Mouse (Mus musculus): ENCODE measurements around the gene Mboat1. TPM values are rescaled to one million over a fixed set of nuclear protein-coding genes. Genes with fewer than 3 reads are reported as not detected.
A peak's percentile ranks its signal among the peaks of the same experiment; 100 is the strongest.

Mboat1 gene
- polyA plus RNA-seq, 1 experiment from 2014 or later: 3.6 TPM

DNA sequence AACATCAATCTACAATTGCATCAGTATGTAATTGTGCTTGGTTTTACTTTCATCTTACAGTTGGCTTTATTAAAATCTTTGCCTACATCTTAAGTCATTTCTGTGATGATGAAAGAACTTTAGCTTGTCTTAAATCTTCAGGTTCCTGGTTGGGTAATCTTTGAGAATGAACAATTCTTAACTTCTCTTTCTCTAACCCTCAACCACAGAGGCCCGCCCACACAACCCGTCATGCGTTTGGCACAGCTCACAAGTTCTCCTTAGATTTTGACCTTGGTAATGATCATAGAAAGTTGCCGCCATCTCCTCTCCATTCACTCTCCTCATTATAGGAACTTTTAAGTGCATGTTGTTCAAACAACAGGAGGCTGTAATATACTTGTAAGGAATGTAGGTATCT is 18.0 kb downstream of the Mboat1 start:
- H3K9ac ChIP-seq: no peak overlapping the region
- H3K4me1 ChIP-seq: no peaks in the 10 kb centered on the region
- H3K36me3 ChIP-seq (ENCODE audit: poor library complexity, severe bottlenecking): no peaks in the 10 kb centered on the region
- no peak overlapping the region for H3K4me2 ChIP-seq
- H3K9me3 ChIP-seq (replicated peaks): no peaks in the 10 kb centered on the region
- no peaks in the 10 kb centered on the region for H3K27me3 ChIP-seq
- no peak for ATAC-seq
- 85% methylated on average over 4 of the region's 4 CpGs for WGBS
- no peak overlapping the region for H3K4me3 ChIP-seq
- H3K27ac ChIP-seq: no peak overlapping the region

DNA sequence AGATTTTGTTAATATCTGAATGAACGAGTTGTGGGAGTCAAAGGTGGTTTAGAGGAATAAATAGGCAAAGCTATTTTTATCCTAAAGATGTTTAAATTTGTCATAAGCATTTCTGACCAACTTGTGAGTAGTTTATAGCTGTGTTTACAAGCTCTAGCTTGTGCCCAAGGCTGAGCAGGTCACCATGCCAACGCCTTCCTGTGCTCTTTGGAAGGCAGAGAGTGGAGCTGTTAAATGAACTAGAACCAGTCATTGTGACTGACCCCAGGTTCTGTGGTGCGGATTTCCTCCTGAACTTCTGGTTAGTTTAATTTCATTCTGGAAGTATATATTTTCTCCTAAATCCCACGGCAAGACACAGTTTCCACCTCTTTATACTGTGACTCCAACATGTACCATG is 23.3 kb downstream of the Mboat1 start:
- Histone ChIP-seq H3K27ac (no peak overlapping the region), H3K4me2 (no peak overlapping the region), H3K9me3 (replicated peaks) (peaks cover 3% of the 10 kb centered on the region; the same call in 1 of the 2 replicates), H3K9ac (no peak overlapping the region), H3K4me1 (no peaks in the 10 kb centered on the region), H3K27me3 (no peaks in the 10 kb centered on the region), H3K4me3 (no peak overlapping the region), H3K36me3 (ENCODE audit: poor library complexity, severe bottlenecking) (no peaks in the 10 kb centered on the region)
- 89% methylated on average over 4 of the region's 4 CpGs for WGBS
- no peak for ATAC-seq

DNA sequence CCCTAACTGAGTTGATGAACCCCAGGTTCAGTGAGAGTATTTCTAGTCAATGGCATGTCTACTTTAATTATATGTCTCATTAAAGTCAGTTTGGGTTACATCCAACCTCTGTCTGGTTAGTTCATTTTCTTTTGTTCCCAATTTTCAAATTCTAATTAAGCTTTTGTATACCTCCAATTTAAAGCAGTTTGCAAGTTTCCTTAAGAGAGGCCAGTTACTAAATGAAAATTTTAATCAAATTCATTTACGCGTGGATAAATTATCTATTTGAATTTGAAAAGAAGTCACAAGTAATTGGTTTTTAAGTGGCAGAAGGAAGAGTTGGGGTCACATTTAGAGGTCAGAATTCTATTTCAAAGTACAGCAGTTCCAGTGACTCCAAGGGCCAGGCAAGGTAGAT is 27.2 kb downstream of the Mboat1 start:
- no peak overlapping the region for H3K27ac ChIP-seq
- WGBS: 93% methylated on average over 2 of the region's 2 CpGs
- no peaks in the 10 kb centered on the region for H3K4me1 ChIP-seq
- H3K4me2 ChIP-seq: no peak overlapping the region
- ATAC-seq: no peak
- peaks cover 3% of the 10 kb centered on the region; the same call in 1 of the 2 replicates for H3K9me3 ChIP-seq (replicated peaks)
- H3K27me3 ChIP-seq: no peaks in the 10 kb centered on the region
- no peak overlapping the region for H3K9ac ChIP-seq
- H3K4me3 ChIP-seq: no peak overlapping the region
- no peaks in the 10 kb centered on the region for H3K36me3 ChIP-seq (ENCODE audit: poor library complexity, severe bottlenecking)

DNA sequence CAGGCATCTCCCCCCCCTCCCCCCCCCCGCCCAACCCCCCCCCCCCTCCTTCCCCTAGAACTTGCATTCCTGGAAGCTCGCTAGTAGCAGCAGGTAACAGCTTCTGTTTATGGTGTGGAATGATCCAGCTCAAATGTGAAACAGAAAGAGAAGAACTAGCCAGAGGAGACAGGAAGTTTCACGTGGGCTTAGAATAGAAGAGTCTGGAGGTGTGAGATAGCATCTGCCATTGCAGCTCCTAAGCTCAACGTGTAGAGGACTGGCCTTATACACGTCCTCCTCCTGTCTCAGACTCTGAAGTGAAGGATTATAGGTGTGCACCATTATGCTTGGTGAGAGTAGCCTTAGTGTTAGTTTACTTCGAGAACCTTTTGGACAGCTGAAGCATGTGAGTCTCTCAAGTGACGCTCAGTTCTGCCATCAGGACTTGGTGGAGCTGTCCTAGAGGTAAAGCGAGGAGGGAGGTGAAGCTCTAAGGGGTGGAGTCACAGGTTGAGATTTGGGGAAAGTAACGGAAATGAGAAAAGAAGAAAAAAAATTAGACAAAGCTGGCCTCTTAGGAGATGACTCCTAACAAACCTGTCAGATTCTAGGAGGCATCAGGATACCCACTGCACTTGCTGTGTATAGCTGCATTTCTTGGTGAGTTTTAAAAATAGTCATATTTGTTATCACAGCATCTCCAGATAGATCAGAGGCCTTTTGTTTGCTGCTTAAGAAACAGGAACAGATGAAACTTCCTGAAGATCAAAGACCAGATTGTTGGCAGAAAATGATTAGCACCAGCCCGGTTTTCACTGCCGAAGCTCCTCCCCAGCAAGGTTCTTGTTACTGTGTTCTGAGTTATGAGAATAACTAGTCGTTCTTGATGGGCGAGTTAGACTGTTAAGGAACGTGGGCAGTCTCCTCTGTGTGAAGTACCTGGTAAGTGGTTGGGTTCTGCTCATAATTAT is 30.1 kb downstream of the Mboat1 start:
- no peaks in the 10 kb centered on the region for H3K4me1 ChIP-seq
- WGBS: 85% methylated on average over 12 of the region's 14 CpGs
- H3K4me3 ChIP-seq: no peak overlapping the region
- H3K9me3 ChIP-seq (replicated peaks): peaks cover 3% of the 10 kb centered on the region; the same call in 1 of the 2 replicates
- H3K27ac ChIP-seq: no peak overlapping the region
- H3K27me3 ChIP-seq: no peaks in the 10 kb centered on the region
- H3K9ac ChIP-seq: no peak overlapping the region
- H3K4me2 ChIP-seq: no peak overlapping the region
- no peak for ATAC-seq
- no peaks in the 10 kb centered on the region for H3K36me3 ChIP-seq (ENCODE audit: poor library complexity, severe bottlenecking)

DNA sequence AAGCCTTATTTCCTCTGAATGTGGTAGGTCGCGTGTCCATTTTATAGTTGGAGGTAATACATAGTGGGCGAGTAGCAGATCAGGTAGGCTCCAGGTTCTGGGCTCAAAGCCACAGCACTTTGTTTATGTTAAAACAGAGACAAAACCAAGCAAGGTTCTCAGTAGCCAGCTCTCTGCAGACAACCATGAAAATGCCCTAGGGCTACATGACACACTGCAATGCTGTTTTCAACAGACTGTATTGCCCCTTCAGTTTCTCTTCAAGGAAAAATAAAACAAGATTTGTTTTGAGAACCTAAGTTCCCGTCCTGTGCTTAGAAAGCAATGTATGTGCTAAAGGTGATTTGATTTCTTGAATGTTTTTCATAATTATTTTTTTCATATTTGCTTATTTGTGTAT is 31.2 kb downstream of the Mboat1 start:
- no peak overlapping the region for H3K4me2 ChIP-seq
- H3K9me3 ChIP-seq (replicated peaks): peaks cover 2% of the 10 kb centered on the region; the same call in 1 of the 2 replicates
- H3K27me3 ChIP-seq: no peaks in the 10 kb centered on the region
- no peak overlapping the region for H3K4me3 ChIP-seq
- no peaks in the 10 kb centered on the region for H3K36me3 ChIP-seq (ENCODE audit: poor library complexity, severe bottlenecking)
- WGBS: 83% methylated on average over 4 of the region's 4 CpGs
- H3K27ac ChIP-seq: no peak overlapping the region
- H3K4me1 ChIP-seq: no peaks in the 10 kb centered on the region
- no peak for ATAC-seq
- H3K9ac ChIP-seq: no peak overlapping the region

DNA sequence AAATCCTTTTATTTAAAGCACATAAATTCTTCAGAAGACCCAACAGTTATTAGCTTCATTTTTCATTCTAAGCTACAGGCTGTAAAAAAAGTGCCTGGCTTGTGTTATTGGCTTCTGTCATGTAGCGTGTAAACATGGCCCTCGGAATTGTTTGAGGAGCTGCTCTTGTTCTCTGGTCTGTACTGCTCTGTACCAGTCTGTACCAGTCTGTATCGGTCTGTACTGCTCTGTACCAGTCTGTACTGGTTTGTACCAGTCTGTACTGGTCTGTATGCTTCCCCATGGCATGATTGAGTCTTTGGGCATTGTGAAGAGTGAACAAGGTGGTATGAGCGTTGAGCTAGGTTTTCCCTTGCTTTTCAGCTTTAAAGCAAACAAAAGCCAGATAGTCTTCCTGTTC is 32.5 kb downstream of the Mboat1 start:
- Histone ChIP-seq H3K4me1 (no peaks in the 10 kb centered on the region), H3K9ac (no peak overlapping the region), H3K27ac (no peak overlapping the region), H3K36me3 (ENCODE audit: poor library complexity, severe bottlenecking) (no peaks in the 10 kb centered on the region), H3K27me3 (no peaks in the 10 kb centered on the region), H3K4me2 (no peak overlapping the region), H3K9me3 (replicated peaks) (no peaks in the 10 kb centered on the region), H3K4me3 (no peak overlapping the region)
- WGBS: 73% methylated on average over 4 of the region's 4 CpGs
- no peak for ATAC-seq

DNA sequence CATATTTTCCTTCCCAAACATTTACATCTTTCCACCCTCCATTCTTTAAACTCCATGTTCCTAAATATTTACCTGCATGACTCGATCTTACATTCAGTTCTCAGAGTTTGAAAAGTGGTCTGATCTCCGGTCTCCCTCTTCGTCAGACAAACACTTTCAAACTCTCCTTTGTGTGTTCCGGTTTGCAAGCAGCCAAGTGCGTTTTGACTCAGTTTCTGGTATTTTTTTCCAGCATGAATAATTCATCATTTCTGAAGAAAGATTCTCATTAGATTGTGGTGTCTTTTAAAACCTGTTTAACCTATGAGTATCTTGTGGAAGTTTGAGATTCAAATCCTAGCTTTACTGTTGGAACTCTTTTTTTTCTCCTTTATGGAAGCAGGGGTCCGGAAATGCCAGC is 33.8 kb downstream of the Mboat1 start:
- H3K4me1 ChIP-seq: no peaks in the 10 kb centered on the region
- no peak for ATAC-seq
- no peak overlapping the region for H3K4me2 ChIP-seq
- H3K4me3 ChIP-seq: no peak overlapping the region
- H3K9ac ChIP-seq: no peak overlapping the region
- no peak overlapping the region for H3K27ac ChIP-seq
- H3K9me3 ChIP-seq (replicated peaks): no peaks in the 10 kb centered on the region
- H3K36me3 ChIP-seq (ENCODE audit: poor library complexity, severe bottlenecking): no peaks in the 10 kb centered on the region
- no peaks in the 10 kb centered on the region for H3K27me3 ChIP-seq
- WGBS: 73% methylated on average over 6 of the region's 6 CpGs

DNA sequence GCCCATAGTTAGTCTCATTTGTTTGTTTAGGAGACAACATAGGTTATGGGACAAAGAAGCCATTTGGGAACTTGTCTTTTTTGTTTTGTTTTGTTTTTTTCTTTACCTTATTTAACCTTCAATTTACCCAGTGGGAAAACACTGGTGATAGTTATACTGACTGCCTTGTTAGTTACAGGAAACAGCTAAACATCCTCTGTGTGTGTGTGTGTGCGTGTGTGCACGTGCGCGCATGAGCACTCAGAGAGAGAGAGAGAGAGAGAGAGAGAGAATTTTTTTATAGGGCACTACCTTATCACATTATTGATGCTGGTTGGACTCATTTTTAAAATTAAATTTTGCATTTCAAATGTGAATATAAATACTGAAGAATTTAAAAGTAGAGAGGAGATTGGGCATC is 38.3 kb downstream of the Mboat1 start:
- H3K9ac ChIP-seq: no peak overlapping the region
- 94% methylated on average over 4 of the region's 4 CpGs for WGBS
- no peaks in the 10 kb centered on the region for H3K36me3 ChIP-seq (ENCODE audit: poor library complexity, severe bottlenecking)
- H3K27me3 ChIP-seq: no peaks in the 10 kb centered on the region
- H3K4me2 ChIP-seq: no peak overlapping the region
- H3K27ac ChIP-seq: no peak overlapping the region
- H3K4me1 ChIP-seq: no peaks in the 10 kb centered on the region
- no peak overlapping the region for H3K4me3 ChIP-seq
- H3K9me3 ChIP-seq (replicated peaks): no peaks in the 10 kb centered on the region
- no peak for ATAC-seq

DNA sequence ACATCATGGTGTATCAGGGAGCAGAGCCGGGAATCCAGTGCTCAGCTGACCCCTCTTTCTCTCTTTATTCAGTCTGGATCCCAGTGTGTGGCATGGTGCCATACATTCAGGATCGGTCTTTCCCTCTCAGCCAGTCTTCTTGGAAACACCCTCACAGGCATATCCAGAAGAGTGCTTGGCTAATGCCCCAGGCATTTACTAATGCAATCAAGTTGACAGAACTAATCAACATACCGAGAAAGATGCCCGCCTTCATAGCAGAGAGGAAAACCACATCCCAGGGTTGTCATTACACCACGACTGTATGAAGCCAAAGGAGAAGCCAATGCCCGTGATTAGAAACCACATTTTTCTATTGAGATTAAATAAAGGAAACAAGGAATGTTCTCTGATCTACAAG is 41.1 kb downstream of the Mboat1 start:
- H3K4me1 ChIP-seq: no peaks in the 10 kb centered on the region
- H3K4me3 ChIP-seq: no peak overlapping the region
- H3K9ac ChIP-seq: no peak overlapping the region
- no peaks in the 10 kb centered on the region for H3K27me3 ChIP-seq
- ATAC-seq: no peak
- H3K4me2 ChIP-seq: no peak overlapping the region
- no peak overlapping the region for H3K27ac ChIP-seq
- no peaks in the 10 kb centered on the region for H3K9me3 ChIP-seq (replicated peaks)
- 80% methylated on average over 6 of the region's 6 CpGs for WGBS
- H3K36me3 ChIP-seq (ENCODE audit: poor library complexity, severe bottlenecking): no peaks in the 10 kb centered on the region

DNA sequence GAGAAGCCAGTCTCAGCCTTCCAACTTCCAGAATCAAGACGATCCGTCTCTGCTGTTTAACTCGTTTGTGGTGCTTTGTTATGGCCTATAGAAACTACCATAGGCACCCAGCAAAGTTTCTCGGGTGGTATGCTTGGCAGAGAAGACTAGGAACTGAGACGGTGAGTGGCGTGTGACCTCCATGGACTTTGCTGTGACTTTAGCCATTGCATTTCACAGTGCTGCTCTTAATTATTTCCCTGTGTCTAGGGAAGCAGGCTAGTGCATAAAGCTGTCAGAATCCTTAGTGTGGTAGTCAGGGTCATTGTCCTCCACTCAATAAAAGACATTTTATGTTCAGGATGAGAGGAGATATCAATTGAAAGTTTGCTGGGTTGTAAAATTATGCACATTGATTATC is 49.3 kb downstream of the Mboat1 start:
- Histone ChIP-seq H3K9ac (no peak overlapping the region), H3K9me3 (replicated peaks) (no peaks in the 10 kb centered on the region), H3K4me1 (peaks cover 16% of the 10 kb centered on the region), H3K27ac (no peak overlapping the region), H3K27me3 (no peaks in the 10 kb centered on the region), H3K36me3 (ENCODE audit: poor library complexity, severe bottlenecking) (no peaks in the 10 kb centered on the region), H3K4me2 (no peak overlapping the region), H3K4me3 (no peak overlapping the region)
- WGBS: 46% methylated on average over 6 of the region's 6 CpGs
- no peak for ATAC-seq

DNA sequence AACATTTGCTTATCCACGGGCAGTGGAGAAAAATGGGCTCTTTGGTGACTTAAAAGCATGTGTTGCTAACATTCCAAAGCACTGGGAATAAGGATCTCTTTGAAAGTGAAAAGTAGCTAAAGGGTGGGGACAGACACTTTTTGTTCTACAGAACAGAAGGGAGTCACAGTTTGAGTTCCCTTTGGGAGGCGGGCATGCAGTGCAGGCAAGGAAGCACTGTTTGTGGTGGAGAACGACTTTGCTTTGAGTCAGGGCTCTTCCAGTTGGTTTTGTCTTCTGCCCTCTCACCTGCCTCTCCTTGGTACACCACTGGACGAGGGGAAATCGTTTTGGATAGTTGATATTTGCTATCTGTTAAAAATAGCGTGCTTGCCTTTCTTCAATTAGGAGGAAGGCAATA is 49.7 kb downstream of the Mboat1 start:
- Histone ChIP-seq H3K4me3 (no peak overlapping the region), H3K9ac (no peak overlapping the region), H3K36me3 (ENCODE audit: poor library complexity, severe bottlenecking) (no peaks in the 10 kb centered on the region), H3K9me3 (replicated peaks) (no peaks in the 10 kb centered on the region), H3K27ac (no peak overlapping the region), H3K4me1 (peaks cover 16% of the 10 kb centered on the region), H3K4me2 (no peak overlapping the region), H3K27me3 (no peaks in the 10 kb centered on the region)
- 31% methylated on average over 6 of the region's 6 CpGs for WGBS
- ATAC-seq: peak; percentile 30

DNA sequence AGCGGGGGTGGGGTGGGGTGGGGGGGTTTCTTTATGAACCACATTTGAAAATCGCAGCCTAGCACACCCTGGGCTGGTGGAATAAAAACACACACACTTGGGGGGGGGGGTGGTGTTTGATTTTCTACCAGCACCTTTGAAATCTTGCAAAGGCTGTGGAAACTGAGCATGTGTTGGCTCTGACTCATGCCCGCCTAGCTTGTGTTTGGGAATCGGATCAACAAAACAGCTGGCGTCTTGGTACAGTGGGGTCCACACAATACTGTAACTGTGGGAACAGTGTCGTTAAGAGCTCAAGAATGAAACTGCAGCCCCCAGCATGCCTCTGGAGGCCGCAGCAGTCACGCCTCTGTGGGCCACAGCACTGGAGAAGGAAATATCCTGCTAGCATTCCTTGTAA is 50.2 kb downstream of the Mboat1 start:
- H3K9ac ChIP-seq: no peak overlapping the region
- no peak overlapping the region for H3K4me2 ChIP-seq
- H3K9me3 ChIP-seq (replicated peaks): no peaks in the 10 kb centered on the region
- H3K4me3 ChIP-seq: no peak overlapping the region
- H3K27me3 ChIP-seq: no peaks in the 10 kb centered on the region
- peaks cover 16% of the 10 kb centered on the region for H3K4me1 ChIP-seq
- WGBS: 22% methylated on average over 8 of the region's 8 CpGs
- no peak overlapping the region for H3K27ac ChIP-seq
- ATAC-seq: peak; percentile 93
- H3K36me3 ChIP-seq (ENCODE audit: poor library complexity, severe bottlenecking): no peaks in the 10 kb centered on the region

Measured in forebrain, embryonic 13.5 days (tissue).